Comparison of ENCODE assay signal across 12 mouse cellular contexts in genomic region chr5:53450945-53451344, GRCm38 (mm10). TPM values are rescaled to one million over a fixed set of nuclear protein-coding genes. Genes with fewer than 3 reads are reported as not detected.
DNase-seq lines count a peak whose midpoint lies in the region; ATAC-seq and TF ChIP-seq lines count a peak whose summit lies in the region.
"Had no signal": no experiment of that assay in that cellular context is flagged by ENCODE, and none has a peak within 500 bp of the region (broad histone marks: within the 10 kb centered on the region; RNA-seq: fewer than 3 reads in every experiment).

No protein-coding gene starts in this region.

- no peaks in the 10 kb centered on the region for H3K27me3 ChIP-seq in myocyte (ENCODE audit: control insufficient read depth, insufficient read depth, insufficient read length)
- H3K27me3 ChIP-seq in forebrain, postnatal 0 days (ENCODE audit: insufficient read depth, low read length): no peaks in the 10 kb centered on the region
- H3K27me3 ChIP-seq: hindbrain, embryonic 12.5 days had no signal

- peak; percentile 34 to 61 for DNase-seq in cerebellum, postnatal 10 days
- DNase-seq in cerebellum, adult 9-11 months: no peak
- peak; percentile 9 to 18 for DNase-seq in left cerebral cortex, postnatal 14 days (ENCODE audit: low spot score in 2 of 2)
- no peak for DNase-seq in left cerebral cortex, adult 9 months (ENCODE audit: low spot score in 2 of 2)
- DNase-seq in gastrocnemius, postnatal 10 days: peak; percentile 37
- DNase-seq in urinary bladder, adult 18-20 months (ENCODE audit: low spot score in 2 of 2): no peak
- DNase-seq in forebrain, postnatal 0 days: no peak
- DNase-seq: kidney, postnatal 10 days; liver, postnatal 0 days; spleen, adult 18-20 months had no signal

- no peak overlapping the region for H3K9ac ChIP-seq in forebrain, postnatal 0 days
- H3K9ac ChIP-seq: hindbrain, embryonic 12.5 days; liver, postnatal 0 days had no signal

- no peaks in the 10 kb centered on the region for H3K4me1 ChIP-seq in forebrain, postnatal 0 days (ENCODE audit: insufficient read depth)
- H3K4me1 ChIP-seq: hindbrain, embryonic 12.5 days had no signal

- no peak overlapping the region for H3K4me3 ChIP-seq in myocyte
- H3K4me3 ChIP-seq in forebrain, postnatal 0 days (ENCODE audit: low read depth, low read length): no peak overlapping the region
- H3K4me3 ChIP-seq: hindbrain, embryonic 12.5 days had no signal

- TF ChIP-seq CTCF in forebrain, postnatal 0 days (IDR thresholded peaks at IDR 0.05; ENCODE audit: low read depth): no peak

- no peaks in the 10 kb centered on the region for H3K36me3 ChIP-seq in myocyte (ENCODE audit: control insufficient read depth, insufficient read depth)
- no peaks in the 10 kb centered on the region for H3K36me3 ChIP-seq in forebrain, postnatal 0 days (ENCODE audit: insufficient read depth)
- H3K36me3 ChIP-seq: hindbrain, embryonic 12.5 days had no signal

- H3K4me2 ChIP-seq in myocyte (ENCODE audit: low read depth): no peak overlapping the region
- H3K4me2 ChIP-seq in forebrain, postnatal 0 days (ENCODE audit: low read depth): no peak overlapping the region
- H3K4me2 ChIP-seq: hindbrain, embryonic 12.5 days had no signal

- no peaks in the 10 kb centered on the region for H3K9me3 ChIP-seq in forebrain, postnatal 0 days (ENCODE audit: low read length)
- H3K9me3 ChIP-seq: hindbrain, embryonic 12.5 days had no signal

- no peak for TF ChIP-seq POLR2A in myocyte (IDR thresholded peaks at IDR 0.05; ENCODE audit: insufficient read length, low read depth)

- WGBS in forebrain, postnatal 0 days: 66% methylated on average over 9 of the region's 9 CpGs

- no peak overlapping the region for H3ac ChIP-seq in myocyte (ENCODE audit: control insufficient read depth, insufficient read length)

- H3K27ac ChIP-seq in forebrain, postnatal 0 days (ENCODE audit: low read depth, low read length): no peak overlapping the region
- H3K27ac ChIP-seq: hindbrain, embryonic 12.5 days had no signal

- no peak for ATAC-seq in forebrain, postnatal 0 days
- ATAC-seq: liver, postnatal 0 days had no signal

- H3K79me2 ChIP-seq in myocyte (ENCODE audit: control insufficient read depth, insufficient read depth): no peaks in the 10 kb centered on the region

- intact Hi-C loops in left cerebral cortex, postnatal 14 days (cut with DNase I): no loop called here

TF ChIP-seq in myocyte, 11 proteins besides CTCF, POLR2A, EP300 and RAD21:
- TF ChIP-seq E2F4 (IDR thresholded peaks at IDR 0.05; ENCODE audit: insufficient read depth) (no peak), USF1 (IDR thresholded peaks at IDR 0.05; ENCODE audit: low read depth) (no peak), SRF (IDR thresholded peaks at IDR 0.05; ENCODE audit: control insufficient read depth, insufficient read length, low read depth) (no peak), REST (IDR thresholded peaks at IDR 0.05; ENCODE audit: insufficient read depth, insufficient read length) (no peak), TCF12 (IDR thresholded peaks at IDR 0.05; ENCODE audit: insufficient read depth, poor library complexity, severe bottlenecking) (no peak), TCF3 (IDR thresholded peaks at IDR 0.05; ENCODE audit: insufficient read length, low read depth) (peak; percentile 6), CEBPB (IDR thresholded peaks at IDR 0.05; ENCODE audit: insufficient read depth, poor library complexity, severe bottlenecking) (no peak), POLR2AphosphoS2 (IDR thresholded peaks at IDR 0.05; ENCODE audit: insufficient read length, low read depth) (no peak), MAX (IDR thresholded peaks at IDR 0.05; ENCODE audit: low read depth) (no peak), MYOG (IDR thresholded peaks at IDR 0.05; ENCODE audit: control insufficient read depth in 1 of 3, insufficient read depth in 1 of 3, insufficient read length in 2 of 3, low read depth in 2 of 3) (peak; percentile 25 to 90 (median 66)), MYOD1 (IDR thresholded peaks at IDR 0.05; ENCODE audit: control insufficient read depth in 1 of 3, insufficient read length in 2 of 3, low read depth in 2 of 3) (peak in 2 of 3 experiments; percentile 60 to 74)

RNA-seq across cellular contexts. Expression of gene Rbpj, which starts 15.0 kb away (rescaled TPM):
- 10 to 100 TPM; 25.0 to 26.7 TPM for total RNA-seq in left cerebral cortex, postnatal 14 days (2021)
- total RNA-seq in gastrocnemius, postnatal 10 days (2021): 10 to 100 TPM; 32.2 to 45.3 TPM
- polyA plus RNA-seq in myocyte (2012; fragmentation: generic; extraction: Trizol): 16.0 TPM
- total RNA-seq in forebrain, postnatal 0 days (2014; rRNA removed): 18.8 and 25.4 TPM in 2 replicates
- 13.8 and 19.4 TPM in 2 replicates for polyA plus RNA-seq in forebrain, postnatal 0 days (2015; fragmentation: Nextera tagmentation; extraction: Ambion mirVana)

Comparison
In these comparisons a context has a peak if more than half of its experiments do, and no peak if none do; other contexts are left out.
1. DNase-seq: peak in cerebellum, postnatal 10 days (2 of 2), left cerebral cortex, postnatal 14 days (2 of 2) and gastrocnemius, postnatal 10 days (single experiment); none in cerebellum, adult 9-11 months (single experiment), left cerebral cortex, adult 9 months (0 of 2), urinary bladder, adult 18-20 months (0 of 2) and forebrain, postnatal 0 days (single experiment).